Mouse (Mus musculus) frontal cortex, postnatal 10 days (tissue): ENCODE measurements around the gene Gucd1.
A peak's percentile ranks its signal among the peaks of the same experiment; 100 is the strongest.
"Not testable (repeated sequence)": the region's sequence is repeated elsewhere in the genome, so short reads cannot be mapped to it uniquely, and the experiment has no call there.

ENCODE experiments used
- DNase-seq, 2 experiments: peaks; one replicate each; pipeline ENCODE4 v3.0.0; 2022; ENCODE audit warnings: low spot score in 2 of 2, mixed read lengths in 1 of 2

The Gucd1 gene

DNA sequence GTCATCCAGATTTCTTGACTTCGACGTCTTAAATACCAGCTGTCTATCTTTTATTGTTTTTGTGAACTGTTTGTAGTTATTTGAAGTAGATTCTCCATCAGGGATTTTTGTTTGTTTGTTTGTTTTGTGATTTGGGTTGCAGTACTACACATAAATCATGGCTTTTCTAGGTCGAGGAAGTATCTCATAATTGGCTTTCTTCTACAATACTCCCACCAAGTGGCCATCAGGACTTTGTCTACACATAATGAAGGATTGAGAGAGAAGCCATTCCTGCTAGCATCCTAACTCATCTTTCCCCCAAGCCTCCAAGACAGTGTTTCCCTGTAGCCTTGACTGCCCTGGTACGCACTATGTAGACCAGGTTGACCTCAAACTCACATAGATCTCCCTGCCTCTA lies 126.9 kb downstream of the Gucd1 start:
- DNase-seq = no peak

- DNase-seq = no peak
These were observed 127.6 kb downstream of the Gucd1 start for GRCm38 (mm10) chr10:75390156-75390555.

- no peak for DNase-seq
These were observed 139.1 kb downstream of the Gucd1 start for GRCm38 (mm10) chr10:75378688-75379087.

DNA sequence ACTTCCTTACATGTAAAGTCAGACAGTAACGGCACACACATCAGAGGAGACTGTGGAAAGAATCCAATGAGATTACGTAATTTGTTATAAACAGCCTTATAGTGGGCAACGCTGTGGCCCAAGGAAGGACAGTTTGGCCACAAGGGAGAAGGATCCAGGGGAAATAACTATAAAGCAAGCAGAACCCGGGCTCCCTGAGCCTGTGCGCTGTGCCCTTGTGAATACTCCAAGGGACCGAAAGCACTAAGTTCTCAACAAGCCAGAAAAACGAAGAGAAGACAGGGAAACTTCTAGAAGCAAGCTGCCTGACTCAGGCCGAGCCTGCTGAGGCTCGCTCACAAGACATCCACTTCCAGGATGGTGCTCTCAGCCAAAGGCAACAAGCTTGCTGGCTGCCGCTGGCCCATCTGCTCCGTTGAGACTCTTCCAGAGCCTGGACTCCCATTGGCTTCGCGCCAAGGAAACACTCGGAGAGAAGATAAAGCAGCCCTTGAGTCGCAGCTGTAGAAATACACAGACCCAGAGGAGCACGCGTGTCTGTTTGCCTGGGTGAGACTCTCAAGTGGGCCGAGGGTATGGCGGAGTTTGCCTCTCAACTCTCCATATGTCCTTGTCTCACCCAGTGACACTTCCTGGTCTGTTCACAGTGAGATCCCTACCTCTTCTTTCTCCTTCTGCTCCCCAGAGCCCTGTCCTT lies 144.0 kb downstream of the Gucd1 start:
- DNase-seq = peak in 1 of 2 experiments; percentile 23

DNA sequence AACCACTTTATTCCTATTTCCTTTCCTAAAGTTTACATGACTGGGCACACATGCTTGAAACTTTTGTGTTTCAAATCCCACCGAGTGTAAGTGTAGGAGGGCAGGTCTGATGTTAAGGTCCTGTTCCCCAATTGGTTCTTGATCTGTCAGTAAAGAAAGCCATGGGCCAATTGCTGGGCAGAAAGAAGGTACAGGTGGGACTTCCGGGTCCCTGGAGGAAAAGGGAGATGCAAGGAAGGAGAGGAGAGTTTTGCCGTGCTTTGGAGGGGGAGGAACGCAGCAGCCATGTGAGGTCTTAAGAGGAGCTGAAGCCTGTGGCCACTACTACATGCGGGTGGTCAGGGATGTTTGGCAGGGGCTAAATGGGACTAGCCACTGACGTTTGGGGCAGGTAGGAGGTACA lies 152.5 kb downstream of the Gucd1 start:
- DNase-seq = no peak

DNA sequence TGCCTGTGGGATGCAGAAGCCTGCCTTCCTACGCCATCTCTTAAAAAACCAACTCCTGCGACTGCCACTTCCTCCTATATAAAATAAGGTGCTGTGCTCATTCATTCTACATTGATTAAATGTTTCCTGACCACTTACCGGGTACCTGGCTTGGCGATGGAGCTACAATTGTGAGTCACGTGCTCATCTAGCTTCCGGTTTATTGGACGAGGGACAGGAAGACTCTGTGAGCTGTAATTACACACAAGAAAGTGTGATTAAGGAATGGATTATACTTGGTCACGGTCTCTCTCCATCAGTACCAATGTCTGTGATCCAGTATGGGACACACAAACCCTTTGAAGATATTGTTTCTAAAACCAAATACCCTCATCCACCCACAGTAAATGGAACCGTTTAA lies 153.0 kb downstream of the Gucd1 start:
- DNase-seq = no peak

- peak; percentile 7 to 19 for DNase-seq
These were observed 153.5 kb downstream of the Gucd1 start for GRCm38 (mm10) chr10:75364214-75364690.

DNA sequence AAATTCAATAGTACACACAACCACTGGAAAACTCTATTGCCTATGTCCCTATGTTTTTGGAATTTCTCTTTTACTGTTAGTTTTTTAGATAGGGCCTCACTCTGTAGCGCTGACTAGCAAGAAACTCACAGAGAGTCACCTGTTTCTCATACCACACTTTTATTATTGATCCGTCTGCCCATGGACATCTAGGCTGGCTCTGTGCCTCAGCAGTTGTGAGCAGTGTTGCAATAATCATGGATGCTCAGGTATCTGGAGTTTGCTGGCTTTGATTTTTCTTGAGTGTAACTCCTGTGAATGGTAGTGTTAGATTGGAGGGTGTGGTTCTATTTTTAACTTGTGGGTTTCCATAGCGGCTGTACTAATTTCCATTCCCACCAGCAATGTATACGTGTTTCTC lies 162.4 kb downstream of the Gucd1 start:
- no peak for DNase-seq

DNA sequence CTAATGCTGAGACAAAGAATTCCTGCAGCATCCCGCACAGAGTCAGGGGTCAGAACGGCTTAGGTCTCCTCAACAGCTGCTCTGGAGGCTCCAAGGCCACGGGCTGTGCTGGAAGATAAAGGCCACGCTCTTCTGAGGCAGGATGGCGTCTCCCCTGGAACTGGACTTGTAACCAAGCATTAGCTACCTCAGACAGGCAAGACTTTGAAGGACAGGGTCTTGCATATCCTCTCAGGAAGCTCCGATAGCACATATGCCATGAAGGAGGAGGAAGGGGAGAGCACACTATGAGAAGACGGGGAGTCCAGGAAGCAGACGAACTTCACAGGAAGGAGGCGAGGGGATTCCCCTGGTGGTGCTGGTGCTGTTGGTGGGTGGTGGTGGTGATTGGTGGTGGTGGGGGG lies 163.9 kb downstream of the Gucd1 start:
- not testable (repeated sequence) for DNase-seq

GRCm38 (mm10) chr10:75352541-75352940 lies 165.2 kb downstream of the Gucd1 start:
- no peak for DNase-seq

DNA sequence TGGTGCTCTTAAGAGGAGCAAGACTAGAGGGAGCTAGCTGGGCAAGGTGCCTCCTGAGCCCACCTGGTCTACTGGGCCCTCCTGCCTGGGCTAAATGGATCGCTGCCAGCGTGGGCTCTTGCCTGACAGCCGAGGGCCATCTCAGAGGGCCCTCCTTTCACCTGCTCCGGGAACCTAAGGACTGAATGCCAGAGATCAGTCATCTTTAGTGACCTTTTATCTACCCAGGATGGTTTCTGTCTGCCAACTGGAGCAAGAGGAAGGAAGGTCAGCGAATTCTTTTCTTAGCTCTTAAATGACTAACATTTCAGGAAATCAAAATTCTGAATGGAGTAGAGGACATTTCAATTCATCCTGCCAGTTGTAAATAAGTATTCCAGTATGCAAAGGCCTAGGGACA lies 167.2 kb downstream of the Gucd1 start:
- no peak for DNase-seq

GRCm38 (mm10) chr10:75345265-75345664 lies 172.5 kb downstream of the Gucd1 start:
- DNase-seq = no peak

DNA sequence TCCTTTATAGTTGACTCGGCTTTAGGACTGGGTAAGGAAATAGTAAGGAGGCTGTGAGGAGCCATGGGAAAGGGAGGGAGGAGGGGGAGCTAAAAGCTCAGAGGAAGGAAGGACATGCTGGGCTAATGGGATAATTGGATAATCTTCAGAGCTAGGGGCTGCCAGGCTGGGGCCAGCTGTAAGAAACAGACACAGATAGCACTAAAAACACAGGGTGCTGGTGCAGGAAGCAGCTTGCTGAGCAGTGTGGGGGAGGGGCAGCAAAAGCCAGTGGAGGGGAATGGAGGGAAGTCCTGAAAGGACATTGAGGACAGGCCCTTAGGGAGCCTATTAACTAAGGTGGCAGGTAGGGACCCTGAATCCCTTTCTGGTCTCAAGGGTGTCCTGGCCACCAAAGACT lies 173.2 kb downstream of the Gucd1 start:
- not testable (repeated sequence) for DNase-seq

DNA sequence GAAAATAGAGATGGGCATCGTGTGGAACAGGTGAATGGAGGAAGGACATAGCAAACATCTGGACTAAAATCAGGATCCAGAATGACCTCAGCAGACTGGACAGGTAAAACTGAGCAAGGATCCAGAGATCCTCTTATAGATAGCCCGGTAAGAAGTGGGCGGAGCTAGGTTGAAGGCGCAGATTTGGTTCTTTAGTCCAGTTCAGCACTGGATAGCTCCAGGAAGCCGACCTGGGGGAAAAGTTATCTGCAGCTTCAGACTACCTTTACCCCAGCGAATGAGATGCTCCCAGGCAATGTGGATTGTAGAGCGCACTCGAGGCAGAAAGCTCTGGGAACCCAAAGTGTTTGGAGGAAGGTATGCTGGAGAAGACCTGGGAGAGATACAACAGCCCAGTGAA lies 175.8 kb downstream of the Gucd1 start:
- DNase-seq = no peak

- DNase-seq = no peak
These were observed 178.4 kb downstream of the Gucd1 start for GRCm38 (mm10) chr10:75339377-75339776.

DNA sequence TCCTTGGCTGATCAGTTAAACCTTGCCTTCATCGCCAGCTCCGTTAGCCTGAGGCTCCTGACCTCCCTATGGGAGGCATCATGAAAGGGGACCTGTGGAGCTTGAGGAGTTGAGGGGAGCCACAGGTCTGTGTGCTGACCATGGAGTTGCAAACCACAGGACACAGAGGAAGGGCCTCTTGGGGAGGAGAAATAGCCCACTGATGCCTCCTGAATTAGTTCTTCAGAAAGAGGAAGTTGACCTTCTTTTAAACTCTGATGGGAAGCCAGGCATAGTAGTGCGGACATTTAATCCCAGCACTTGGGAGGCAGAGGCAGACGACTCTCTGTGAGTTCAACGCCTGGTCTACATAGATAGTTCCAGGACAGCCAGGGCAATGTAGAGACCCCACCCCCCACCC lies 178.9 kb downstream of the Gucd1 start:
- DNase-seq = no peak

- DNase-seq = no peak
These were observed 180.5 kb downstream of the Gucd1 start for GRCm38 (mm10) chr10:75337231-75337630.

DNA sequence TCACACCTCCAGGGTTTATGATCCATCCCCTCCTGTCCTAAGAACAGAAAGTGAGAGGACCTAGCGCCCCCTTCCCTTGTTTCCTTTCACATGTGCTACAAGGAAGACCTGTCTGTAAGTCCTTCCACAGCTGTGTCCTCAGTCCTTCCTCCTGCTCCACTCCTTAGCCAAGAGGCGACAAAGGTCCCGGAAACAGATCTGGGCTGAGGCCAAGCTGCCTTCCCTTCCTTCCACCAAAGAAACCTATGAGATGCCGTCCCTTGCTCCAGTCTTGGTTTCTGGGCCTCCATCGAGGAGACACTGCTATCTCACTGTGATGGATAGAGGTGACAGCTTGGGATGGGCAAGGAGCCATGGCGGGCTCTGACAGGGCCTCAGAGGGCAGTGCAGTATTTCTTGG lies 182.7 kb downstream of the Gucd1 start:
- no peak for DNase-seq

DNA sequence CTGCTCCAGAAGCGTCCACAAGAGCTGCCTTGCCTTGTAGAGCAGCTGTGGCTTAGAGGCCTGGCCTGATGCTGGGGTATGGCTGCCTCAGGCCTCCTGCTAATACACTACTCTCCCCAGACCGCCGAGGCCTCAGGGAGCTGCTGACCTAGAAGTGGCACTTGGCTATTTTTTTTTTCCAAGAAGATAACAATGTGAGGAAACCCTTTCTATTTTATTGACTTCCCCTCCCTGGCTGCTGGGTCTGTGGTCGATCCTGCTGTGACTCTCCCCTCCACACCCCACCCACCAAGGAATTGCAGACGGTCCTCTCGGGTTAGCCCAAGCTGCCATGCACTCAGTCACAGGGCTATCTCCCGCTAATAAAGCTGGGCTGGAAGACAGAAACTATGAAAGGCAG lies 183.6 kb downstream of the Gucd1 start:
- no peak for DNase-seq

GRCm38 (mm10) chr10:75333176-75333776 lies 184.5 kb downstream of the Gucd1 start:
- no peak for DNase-seq

- DNase-seq = no peak
These were observed 185.5 kb downstream of the Gucd1 start for GRCm38 (mm10) chr10:75332268-75332667.

GRCm38 (mm10) chr10:75328201-75328704 lies 189.5 kb downstream of the Gucd1 start:
- no peak for DNase-seq

DNA sequence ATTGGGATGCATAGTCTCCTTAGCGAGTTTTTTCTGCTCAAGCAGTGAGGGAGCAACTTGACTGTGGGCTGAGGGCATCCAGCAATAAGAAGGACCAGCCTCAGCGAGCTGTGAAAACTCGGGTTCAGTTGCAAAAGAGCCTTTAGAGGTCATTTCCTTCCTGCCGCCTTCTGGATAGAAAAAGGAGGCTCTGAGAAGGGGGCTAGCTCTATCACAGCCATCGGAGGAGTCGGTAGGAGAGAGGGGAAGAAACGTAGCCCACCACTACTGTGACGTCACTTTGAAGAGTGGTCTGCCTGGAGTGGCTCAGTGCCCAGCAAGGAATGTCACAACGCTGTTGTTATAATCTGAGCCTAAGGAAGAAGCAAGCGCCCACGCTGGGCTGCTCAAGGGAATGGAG lies 190.7 kb downstream of the Gucd1 start:
- DNase-seq = no peak
